Mouse (Mus musculus): ENCODE measurements around the gene Dpp9.

Dpp9 gene

GRCm38 (mm10) chr17:56229943-56230342 is 11.2 kb upstream of the Dpp9 start:
- no peak for DNase-seq (ENCODE audit: low spot score in 2 of 2)

DNA sequence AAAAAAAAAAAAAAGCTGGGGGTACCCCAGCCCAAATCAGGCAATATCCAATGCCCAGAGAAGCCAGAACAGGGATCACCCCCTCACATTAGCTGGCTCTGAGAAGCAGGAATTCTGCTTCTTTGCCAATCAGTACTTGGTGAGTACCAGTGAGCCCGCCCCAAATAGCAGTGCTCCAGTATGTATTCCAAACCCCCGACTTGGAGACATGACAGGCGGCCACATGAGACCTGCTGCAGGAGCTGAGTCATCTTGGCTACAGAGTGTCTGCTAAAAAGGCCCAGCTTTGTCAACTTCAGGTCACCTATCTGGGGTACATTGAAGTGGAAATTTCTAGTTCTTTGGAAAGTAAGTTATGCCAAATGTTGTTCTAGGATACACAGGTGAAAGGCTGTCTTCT is 7.9 kb upstream of the Dpp9 start:
- DNase-seq (ENCODE audit: low spot score in 2 of 2): no peak

DNA sequence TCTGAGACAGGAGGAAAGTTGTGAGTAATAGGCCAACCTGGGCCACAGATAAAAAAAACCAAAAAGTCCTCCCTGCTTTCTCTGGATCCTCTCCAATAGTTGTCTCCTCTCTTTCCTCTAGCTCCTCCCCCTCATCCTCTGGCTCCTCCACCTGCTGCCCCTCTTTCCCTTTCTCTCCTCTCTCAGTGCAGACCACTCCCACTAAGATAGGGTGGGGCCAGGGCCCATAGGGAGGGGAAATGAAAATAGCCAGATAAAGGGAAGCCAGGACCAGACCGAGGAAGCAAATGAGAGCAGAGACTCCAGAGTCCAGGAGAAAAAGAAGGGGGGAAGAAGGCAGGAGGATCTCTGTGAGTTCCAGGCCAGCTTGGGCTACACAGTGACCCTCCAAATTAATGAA is 6.2 kb upstream of the Dpp9 start:
- no peak for DNase-seq (ENCODE audit: low spot score in 2 of 2)

DNA sequence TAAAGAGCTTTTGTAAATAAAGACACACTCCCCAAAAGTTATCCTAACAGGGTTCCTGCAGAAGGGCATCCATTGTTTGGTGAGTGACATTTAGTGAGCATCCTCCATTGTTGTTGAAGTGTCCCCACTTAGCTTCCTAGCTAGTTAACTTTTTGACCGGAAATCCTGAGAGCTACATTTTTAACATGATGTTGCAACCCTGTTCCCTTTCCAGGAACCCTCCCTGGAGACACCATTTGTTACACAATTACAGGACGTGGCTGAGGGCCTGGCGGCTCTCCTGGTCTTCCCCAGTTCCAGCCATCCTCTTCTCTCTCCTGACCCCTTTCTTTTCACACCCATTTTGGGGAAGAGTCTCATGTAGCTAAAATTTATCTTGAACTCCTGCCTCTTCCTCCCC is 1.1 kb upstream of the Dpp9 start:
- DNase-seq (ENCODE audit: low spot score in 2 of 2): no peak

GRCm38 (mm10) chr17:56219251-56219650 is 546 bp upstream of the Dpp9 start:
- DNase-seq (ENCODE audit: low spot score in 2 of 2): no peak

DNA sequence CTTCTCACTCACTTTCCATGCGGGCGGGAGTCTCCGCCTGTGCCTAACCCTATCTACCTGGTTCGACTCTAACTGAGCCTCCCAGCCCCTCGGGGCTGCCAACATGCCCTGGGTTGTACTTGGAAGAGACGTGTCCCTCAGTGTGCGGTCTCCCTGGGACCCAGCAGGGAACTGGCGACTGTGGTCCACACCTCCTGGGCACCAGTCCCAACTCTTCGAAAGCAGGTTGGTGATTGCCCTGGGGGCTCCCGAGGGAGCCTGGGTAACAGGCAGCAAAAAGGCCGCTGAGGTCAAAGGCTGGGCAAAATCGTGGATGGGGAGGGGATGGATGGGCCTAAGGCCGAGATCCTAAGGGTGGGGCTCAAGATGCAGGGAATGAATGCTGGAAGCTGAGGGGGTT is 1.0 kb downstream of the Dpp9 start:
- DNase-seq (ENCODE audit: low spot score in 2 of 2): no peak

GRCm38 (mm10) chr17:56214229-56214628 is 4.5 kb downstream of the Dpp9 start:
- no peak for DNase-seq (ENCODE audit: low spot score in 2 of 2)

GRCm38 (mm10) chr17:56212676-56213075 is 6.0 kb downstream of the Dpp9 start:
- no peak for DNase-seq (ENCODE audit: low spot score in 2 of 2)

GRCm38 (mm10) chr17:56211090-56211489 is 7.6 kb downstream of the Dpp9 start:
- no peak for DNase-seq (ENCODE audit: low spot score in 2 of 2)

GRCm38 (mm10) chr17:56208821-56209220 is 9.9 kb downstream of the Dpp9 start:
- no peak for DNase-seq (ENCODE audit: low spot score in 2 of 2)

- no peak for DNase-seq (ENCODE audit: low spot score in 2 of 2)
Observed at GRCm38 (mm10) chr17:56207963-56208530, 10.7 kb downstream of the Dpp9 start.

DNA sequence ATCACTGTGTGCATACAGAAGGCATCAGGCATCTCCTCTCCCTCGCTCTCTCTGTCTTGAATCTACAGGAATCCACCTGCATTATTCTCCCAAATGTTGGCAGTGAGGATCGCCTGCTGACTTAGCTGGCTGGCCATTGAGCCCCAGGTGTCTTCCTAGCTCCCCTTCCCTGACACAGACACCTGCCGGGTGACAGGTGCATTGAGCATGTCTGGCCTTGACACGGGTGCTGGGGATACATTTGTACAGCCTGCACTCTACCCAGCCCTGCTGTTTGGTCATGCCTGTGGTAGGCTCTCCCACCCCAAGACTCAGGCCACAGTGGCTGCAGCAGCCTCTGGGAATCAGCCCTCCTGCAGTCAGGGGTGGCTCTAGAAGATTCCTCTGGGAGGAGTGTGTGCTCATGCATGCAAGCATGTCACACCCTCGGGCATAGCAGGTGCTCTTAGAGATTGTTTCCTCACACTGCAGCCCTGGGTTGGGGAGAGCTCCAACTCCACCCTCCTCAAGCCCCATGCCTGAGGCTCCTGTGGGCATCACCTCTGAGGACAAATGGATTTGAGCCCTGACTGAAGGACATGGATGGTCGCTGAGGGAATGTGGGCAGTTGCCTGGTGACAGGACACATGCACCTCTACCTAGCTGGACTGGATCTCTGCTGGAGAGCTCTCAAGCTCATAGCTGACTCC is 11.6 kb downstream of the Dpp9 start:
- DNase-seq (ENCODE audit: low spot score in 2 of 2): no peak

- DNase-seq (ENCODE audit: low spot score in 2 of 2): no peak
Observed at GRCm38 (mm10) chr17:56206276-56206884, 12.3 kb downstream of the Dpp9 start.

DNA sequence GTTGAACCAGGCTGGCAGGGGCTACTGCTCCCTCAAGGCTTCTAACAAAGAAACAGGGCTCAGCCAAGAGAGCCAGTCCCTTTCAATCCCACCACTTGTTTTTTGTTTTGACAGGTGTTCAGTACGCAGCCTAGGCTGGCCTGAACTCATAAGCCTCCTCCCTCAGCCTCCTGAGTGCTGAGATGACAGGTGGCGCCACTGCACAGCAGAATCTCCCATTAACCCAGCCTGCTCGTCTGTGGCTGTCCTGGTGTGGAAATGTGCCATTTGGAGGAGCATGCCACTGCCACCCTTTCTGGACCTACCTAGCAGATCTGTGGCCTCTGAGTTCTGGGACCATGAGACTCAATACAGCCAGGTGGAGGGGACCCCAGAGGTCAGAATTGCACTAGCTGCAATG is 15.0 kb downstream of the Dpp9 start:
- no peak for DNase-seq (ENCODE audit: low spot score in 2 of 2)

- no peak for DNase-seq (ENCODE audit: low spot score in 2 of 2)
Observed at GRCm38 (mm10) chr17:56202476-56202875, 16.2 kb downstream of the Dpp9 start.

GRCm38 (mm10) chr17:56201642-56202041 is 17.1 kb downstream of the Dpp9 start:
- DNase-seq (ENCODE audit: low spot score in 2 of 2): no peak

- DNase-seq (ENCODE audit: low spot score in 2 of 2): no peak
Observed at GRCm38 (mm10) chr17:56200586-56200985, 18.1 kb downstream of the Dpp9 start.

DNA sequence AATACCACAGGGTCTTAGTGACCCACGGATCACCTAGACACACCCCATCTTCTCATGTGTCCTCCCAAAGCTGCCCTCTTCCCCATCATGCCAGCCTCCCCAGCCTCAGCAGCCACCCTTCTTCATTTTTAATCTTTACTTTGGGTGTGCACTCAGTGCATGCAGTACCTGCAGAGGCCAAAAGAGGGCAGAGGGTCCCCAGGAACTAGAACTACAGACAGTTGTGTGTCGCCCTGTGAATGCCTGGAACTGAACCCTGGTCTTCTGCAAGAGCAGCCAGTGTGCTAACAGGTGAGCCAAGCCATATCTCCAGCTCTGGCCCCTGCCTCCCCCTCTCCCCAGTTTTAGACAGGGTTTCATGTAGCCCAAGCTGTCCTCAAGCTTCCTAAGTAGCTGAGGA is 21.8 kb downstream of the Dpp9 start:
- DNase-seq (ENCODE audit: low spot score in 2 of 2): no peak

DNA sequence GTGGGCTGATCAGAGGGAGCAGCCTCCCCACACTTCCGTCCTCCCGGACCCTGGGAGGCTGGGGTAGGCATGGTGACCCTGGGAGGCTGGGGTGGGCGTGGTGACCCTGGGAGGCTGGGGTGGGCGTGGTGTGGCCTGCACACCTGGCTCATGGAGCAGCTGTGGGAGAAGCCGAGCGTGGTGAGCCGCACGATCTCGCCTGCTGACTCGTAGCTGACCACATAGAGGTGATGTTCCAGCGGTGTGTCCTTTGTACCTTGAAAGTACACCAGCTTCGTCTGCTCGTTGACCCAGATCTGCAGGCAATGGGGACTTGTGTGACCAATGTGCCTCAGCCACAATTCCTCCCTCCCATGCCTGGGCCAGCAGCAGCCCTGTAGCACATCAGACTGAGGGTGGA is 23.9 kb downstream of the Dpp9 start:
- DNase-seq (ENCODE audit: low spot score in 2 of 2): no peak

DNA sequence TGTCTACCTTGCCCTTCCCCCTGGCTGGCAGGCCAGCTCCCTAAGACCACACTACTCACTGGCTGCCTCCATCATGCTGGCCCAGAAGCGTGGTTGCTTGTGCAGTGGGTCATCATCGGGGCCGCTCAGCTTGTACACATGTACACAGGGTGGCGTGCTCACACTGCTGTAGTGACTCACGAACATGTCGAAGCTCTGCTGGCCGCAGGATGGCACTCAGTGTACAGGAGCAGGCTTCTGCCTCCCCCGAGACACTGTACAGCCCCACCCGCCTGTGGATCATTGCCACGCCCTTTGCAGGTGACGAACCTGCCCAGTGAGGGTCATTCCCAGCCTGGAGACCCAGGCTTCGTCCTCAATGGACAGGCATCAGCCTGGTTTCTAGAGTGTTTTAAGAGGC is 24.3 kb downstream of the Dpp9 start:
- DNase-seq (ENCODE audit: low spot score in 2 of 2): no peak

- no peak for DNase-seq (ENCODE audit: low spot score in 2 of 2)
Observed at GRCm38 (mm10) chr17:56191266-56191665, 27.4 kb downstream of the Dpp9 start.

DNA sequence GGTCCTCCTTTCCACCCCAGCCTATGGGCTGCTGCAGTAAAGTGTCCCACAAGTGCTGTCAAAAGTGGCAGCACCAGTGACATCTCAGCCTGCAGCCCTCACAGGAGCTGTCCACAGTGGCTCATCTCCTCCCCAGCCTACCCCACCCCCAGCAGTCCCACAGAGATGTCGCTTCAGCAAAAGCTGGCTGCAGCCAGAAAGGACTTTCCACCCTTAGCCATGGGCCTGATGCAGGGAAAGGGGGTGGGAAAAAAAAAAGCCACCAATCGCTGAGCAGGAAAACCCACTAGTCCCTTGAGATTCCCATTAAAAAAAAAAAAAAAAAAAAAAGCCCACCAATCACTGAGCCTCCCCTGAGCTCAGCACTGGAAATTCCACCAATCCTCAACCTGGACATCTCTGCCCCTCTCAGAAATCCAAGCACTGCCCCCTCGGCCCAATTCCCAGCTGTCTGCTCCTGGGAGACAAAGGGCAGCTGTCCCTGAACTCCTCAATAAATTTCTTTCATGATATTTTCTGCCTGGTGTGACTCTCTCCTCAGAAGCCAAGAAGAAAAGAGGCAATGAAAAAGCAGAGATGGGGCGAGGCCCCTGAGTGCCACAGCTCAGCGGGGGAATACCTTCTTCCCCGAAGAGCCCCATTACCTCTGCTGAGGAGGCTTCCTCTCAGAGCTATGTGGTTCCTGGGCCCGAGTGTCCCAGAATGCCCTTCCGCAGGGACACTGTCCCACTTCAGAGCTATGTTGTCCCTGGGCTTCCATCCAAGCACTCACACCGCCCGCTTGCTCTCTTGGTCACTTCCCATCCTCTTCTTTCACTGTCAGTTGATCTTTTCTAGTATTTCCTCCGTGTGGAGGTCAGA is 33.2 kb downstream of the Dpp9 start:
- DNase-seq (ENCODE audit: low spot score in 2 of 2): no peak
